Mouse (Mus musculus): ENCODE results near the gene Syap1. TPM values are rescaled to one million over a fixed set of nuclear protein-coding genes. Genes with fewer than 3 reads are reported as not detected.
A peak's percentile ranks its signal among the peaks of the same experiment; 100 is the strongest.
"Not testable (repeated sequence)": the region's sequence is repeated elsewhere in the genome, so short reads cannot be mapped to it uniquely, and the experiment has no call there.

Syap1 gene
- polyA plus RNA-seq (2016; fragmentation: Nextera tagmentation; extraction: Ambion mirVana), result 27.1 and 27.9 TPM in 2 replicates

DNA sequence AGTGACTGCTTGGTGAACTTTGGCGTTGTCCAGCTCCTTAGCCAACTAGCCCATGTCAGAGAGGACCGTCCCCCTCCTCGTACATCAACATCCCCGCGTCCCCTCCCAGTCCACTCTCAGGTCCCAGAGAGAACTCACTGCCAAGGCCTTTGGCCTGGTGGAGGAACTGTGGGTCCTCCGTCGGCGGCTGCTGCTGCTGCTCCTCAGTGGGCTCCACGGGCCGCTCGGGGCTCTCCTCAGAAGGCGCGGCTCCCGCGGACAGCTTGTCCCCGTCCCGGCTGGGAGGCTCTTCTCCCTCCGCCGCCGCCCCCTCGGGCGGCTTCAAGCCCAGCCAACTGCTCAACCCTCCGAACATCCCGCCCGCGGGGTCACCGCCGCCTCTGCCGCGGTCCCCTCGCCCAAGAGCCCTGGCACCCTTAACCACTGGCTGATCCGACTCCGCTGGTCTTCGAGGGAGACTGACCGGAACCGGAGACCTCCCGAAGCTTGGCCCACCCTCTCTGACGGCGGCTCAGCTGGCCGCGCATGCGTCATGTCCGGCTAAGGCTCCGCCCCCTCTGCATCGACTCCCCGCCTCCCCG is at the start of gene Syap1:
Gene Syap1 (minus strand): TSS at position 517 of the 581 bp plus-strand sequence.
- WGBS, result 11% methylated on average over 32 of the region's 47 CpGs
- Histone ChIP-seq H3K36me3 (replicated peaks) (no peaks in the 10 kb centered on the region), H3K4me2 (peak within 1 kb of the TSS; percentile 58), H3K27me3 (no peaks in the 10 kb centered on the region), H3K4me1 (peaks cover 10% of the 10 kb centered on the region), H3K9me3 (no peaks in the 10 kb centered on the region), H3K4me3 (replicated peaks) (peak within 1 kb of the TSS; percentile 66), H3K27ac (0 out of 2 replicates have a peak within 1 kb of the TSS, but pooled peaks have one; percentile 19), H3K9ac (peak within 1 kb of the TSS; percentile 72)
- ATAC-seq (ENCODE audit: low FRiP score), result peak; percentile 97

DNA sequence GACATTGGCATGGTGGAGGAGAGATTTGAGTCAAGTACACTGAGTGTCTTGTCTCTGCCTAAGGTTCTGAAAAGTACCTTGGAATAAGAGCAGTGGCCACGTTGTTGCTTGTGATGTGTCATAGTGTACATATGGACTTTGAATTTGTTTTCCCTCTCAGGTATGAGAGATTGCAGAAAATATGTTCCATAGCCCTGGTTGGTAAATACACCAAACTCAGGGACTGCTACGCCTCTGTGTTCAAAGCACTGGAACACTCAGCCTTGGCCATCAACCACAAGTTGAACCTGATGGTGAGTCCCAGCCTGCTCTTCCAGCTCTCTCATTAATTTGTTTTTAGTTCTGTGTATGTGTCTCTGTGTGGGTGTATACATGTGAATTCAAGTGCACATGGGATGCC is 43.2 kb upstream of the Syap1 start:
- no peak overlapping the region for H3K4me3 ChIP-seq (replicated peaks)
- no peak for ATAC-seq (ENCODE audit: low FRiP score)
- no peaks in the 10 kb centered on the region for H3K4me1 ChIP-seq
- no peaks in the 10 kb centered on the region for H3K9me3 ChIP-seq
- H3K9ac ChIP-seq, result no peak overlapping the region
- H3K4me2 ChIP-seq, result no peak overlapping the region
- H3K27me3 ChIP-seq, result no peaks in the 10 kb centered on the region
- peaks cover 15% of the 10 kb centered on the region for H3K36me3 ChIP-seq (replicated peaks)
- H3K27ac ChIP-seq, result no peak overlapping the region
- WGBS, result 93% methylated on average over 2 of the region's 2 CpGs

DNA sequence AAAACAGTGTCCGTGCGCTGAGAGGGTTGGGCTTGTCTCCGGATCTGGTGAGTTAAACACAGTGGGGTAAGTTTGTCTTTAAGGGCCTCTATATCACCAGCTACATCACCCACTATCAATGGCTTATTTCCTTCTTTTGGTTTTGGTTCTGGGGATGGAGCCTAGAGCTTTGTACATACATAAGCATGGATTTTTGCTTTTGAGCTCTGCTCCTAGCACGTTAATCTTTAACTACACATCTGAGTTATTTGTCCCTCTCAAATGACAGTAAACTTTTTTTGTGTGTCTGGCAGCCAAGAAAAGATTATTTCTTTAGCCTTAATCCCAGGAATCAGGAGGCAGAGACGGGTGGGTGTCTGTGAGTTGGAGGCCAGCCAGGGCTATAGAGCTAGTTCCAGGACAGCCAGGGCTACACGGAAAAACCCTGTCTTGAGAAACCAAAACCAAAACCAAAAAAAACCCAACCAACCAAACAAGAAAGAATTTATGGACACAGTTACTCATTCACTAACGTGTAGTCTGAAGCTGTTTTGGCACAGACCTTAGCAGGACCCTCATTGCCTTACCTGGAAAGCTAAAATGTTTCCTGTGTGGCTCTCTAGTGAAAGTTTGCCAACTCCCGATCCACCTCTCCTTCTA is 33.4 kb upstream of the Syap1 start:
- Histone ChIP-seq H3K27me3 (0 out of 2 replicates have a peak, but pooled peaks cover 2% of the 10 kb centered on the region), H3K4me2 (no peak overlapping the region), H3K9ac (no peak overlapping the region), H3K4me1 (no peaks in the 10 kb centered on the region), H3K36me3 (replicated peaks) (no peaks in the 10 kb centered on the region; the same call in none of the 2 replicates), H3K4me3 (replicated peaks) (no peak overlapping the region), H3K27ac (no peak overlapping the region), H3K9me3 (no peaks in the 10 kb centered on the region)
- WGBS, result 91% methylated on average over 8 of the region's 8 CpGs
- ATAC-seq (ENCODE audit: low FRiP score), result no peak

DNA sequence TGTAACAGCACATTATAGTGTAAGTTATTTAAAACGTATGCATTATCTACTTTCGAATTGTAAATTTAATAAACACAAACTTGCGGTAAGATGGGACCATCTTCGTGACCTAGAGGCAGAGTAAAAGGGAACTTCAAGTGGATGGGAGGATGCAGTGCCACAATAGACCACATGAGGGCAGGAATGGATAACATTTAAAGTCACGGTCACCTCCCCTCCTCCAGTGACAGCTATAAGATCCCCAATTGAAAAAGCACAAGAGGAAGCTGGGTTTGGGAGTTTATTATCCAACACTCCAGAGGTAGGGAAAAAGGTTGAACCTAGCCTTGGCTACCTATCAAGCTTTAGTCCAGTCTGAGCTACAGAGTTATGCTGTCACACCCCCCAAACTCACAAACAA is 27.4 kb upstream of the Syap1 start:
- WGBS, result 33% methylated on average over 5 of the region's 5 CpGs
- no peaks in the 10 kb centered on the region; the same call in 1 of the 2 replicates for H3K27me3 ChIP-seq
- ATAC-seq (ENCODE audit: low FRiP score), result 0 out of 2 replicates have a peak, but pooled peaks have one; percentile 27

DNA sequence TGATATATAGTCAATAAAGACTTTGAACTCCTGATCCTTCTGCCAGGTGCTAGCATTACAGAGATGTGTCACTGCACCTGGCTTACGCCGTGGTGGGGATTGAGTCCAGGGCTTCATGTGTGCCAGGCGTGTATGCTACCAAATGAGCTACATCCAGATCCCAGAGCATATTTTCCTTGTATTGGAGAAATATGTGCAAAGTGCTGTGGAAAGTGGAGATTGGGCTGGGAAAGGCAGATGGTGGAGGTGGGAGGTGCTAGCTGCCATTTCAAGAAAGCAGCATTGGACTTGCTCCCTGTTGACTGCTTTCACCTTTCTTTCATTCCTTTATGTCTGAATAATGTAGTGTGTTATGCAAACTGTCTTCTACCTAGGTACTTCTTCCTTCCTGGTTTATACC is 25.4 kb upstream of the Syap1 start:
- H3K27ac ChIP-seq, result no peak overlapping the region
- ATAC-seq (ENCODE audit: low FRiP score), result no peak
- H3K27me3 ChIP-seq, result no peaks in the 10 kb centered on the region; the same call in 1 of the 2 replicates
- 96% methylated on average over 3 of the region's 3 CpGs for WGBS
- H3K9me3 ChIP-seq, result no peaks in the 10 kb centered on the region
- no peak overlapping the region for H3K9ac ChIP-seq
- no peak overlapping the region for H3K4me3 ChIP-seq (replicated peaks)
- no peak overlapping the region for H3K4me2 ChIP-seq
- H3K36me3 ChIP-seq (replicated peaks), result peaks cover 8% of the 10 kb centered on the region
- no peaks in the 10 kb centered on the region for H3K4me1 ChIP-seq

More for the DNA sequence above, 27.4 kb upstream of the Syap1 start:
- no peak overlapping the region for H3K27ac ChIP-seq
- no peak overlapping the region for H3K4me2 ChIP-seq
- H3K4me3 ChIP-seq (replicated peaks), result no peak overlapping the region
- no peaks in the 10 kb centered on the region for H3K4me1 ChIP-seq
- H3K9ac ChIP-seq, result no peak overlapping the region
- H3K9me3 ChIP-seq, result no peaks in the 10 kb centered on the region
- H3K36me3 ChIP-seq (replicated peaks), result peaks cover 4% of the 10 kb centered on the region

DNA sequence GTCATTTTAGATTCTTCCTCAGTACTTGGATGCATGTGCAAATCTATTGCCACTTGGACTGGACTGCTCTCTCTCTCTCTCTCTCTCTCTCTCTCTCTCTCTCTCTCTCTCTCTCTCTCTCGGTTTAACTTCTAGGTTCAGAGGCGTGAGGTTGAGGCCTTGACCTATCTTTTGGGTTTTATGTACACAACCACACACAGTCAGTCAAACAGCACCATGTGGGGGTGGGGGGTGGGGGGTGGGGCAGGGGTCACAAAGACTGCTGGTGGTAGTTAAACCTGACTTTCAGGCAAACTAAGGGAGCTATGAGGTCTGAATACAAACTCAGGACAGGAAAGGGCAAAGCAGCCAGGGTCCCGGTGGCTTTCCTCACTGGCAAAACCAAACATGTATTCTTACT is 19.3 kb upstream of the Syap1 start:
- H3K27me3 ChIP-seq, result peaks cover 6% of the 10 kb centered on the region; the same call in 1 of the 2 replicates
- peaks cover 8% of the 10 kb centered on the region for H3K36me3 ChIP-seq (replicated peaks)
- no peak overlapping the region for H3K9ac ChIP-seq
- no peaks in the 10 kb centered on the region for H3K4me1 ChIP-seq
- no peak overlapping the region for H3K4me2 ChIP-seq
- WGBS, result 80% methylated on average over 3 of the region's 3 CpGs
- H3K27ac ChIP-seq, result no peak overlapping the region
- no peak for ATAC-seq (ENCODE audit: low FRiP score)
- H3K4me3 ChIP-seq (replicated peaks), result no peak overlapping the region
- H3K9me3 ChIP-seq, result no peaks in the 10 kb centered on the region

DNA sequence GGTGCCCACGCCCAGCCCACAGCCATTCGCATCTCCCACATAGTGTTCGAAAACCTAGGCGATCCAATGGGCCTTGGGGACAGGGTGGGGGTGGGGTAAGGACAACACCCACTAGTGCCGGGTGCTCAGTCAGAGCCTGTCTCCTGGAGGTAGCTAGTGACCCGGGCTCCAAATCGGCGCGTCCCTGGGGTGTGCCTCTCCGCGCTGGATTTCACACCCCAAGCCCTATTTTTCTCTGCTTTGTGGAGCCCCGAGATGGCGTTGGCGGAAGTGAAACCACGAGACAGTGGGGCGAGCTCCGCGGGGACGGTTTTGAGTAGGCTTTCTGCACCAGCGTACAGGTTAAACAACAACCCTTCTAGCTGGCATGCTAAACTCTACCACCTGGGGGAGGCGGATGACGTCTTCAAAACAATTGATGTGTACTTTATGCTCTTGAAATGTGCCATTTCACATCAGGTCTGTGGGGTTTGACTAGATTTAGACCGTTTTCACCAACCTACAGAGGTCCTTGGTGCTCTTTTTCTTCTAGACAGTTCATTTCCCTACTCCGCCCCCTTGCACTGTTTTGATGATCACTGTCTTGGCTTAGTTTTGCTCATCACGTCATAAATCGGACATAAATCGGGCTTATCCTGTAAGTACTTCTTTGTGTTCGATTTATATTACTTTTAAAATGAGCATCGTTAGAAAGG is 13.9 kb upstream of the Syap1 start:
- Histone ChIP-seq H3K27me3 (peaks cover 8% of the 10 kb centered on the region; the same call in 1 of the 2 replicates), H3K9ac (peak overlapping the region; percentile 67), H3K4me3 (replicated peaks) (peak overlapping the region; percentile 54), H3K4me1 (no peaks in the 10 kb centered on the region), H3K36me3 (replicated peaks) (no peaks in the 10 kb centered on the region), H3K9me3 (no peaks in the 10 kb centered on the region), H3K4me2 (peak overlapping the region; percentile 59), H3K27ac (peak overlapping the region; percentile 70)
- peak; percentile 74 for ATAC-seq (ENCODE audit: low FRiP score)
- WGBS, result 28% methylated on average over 28 of the region's 29 CpGs

DNA sequence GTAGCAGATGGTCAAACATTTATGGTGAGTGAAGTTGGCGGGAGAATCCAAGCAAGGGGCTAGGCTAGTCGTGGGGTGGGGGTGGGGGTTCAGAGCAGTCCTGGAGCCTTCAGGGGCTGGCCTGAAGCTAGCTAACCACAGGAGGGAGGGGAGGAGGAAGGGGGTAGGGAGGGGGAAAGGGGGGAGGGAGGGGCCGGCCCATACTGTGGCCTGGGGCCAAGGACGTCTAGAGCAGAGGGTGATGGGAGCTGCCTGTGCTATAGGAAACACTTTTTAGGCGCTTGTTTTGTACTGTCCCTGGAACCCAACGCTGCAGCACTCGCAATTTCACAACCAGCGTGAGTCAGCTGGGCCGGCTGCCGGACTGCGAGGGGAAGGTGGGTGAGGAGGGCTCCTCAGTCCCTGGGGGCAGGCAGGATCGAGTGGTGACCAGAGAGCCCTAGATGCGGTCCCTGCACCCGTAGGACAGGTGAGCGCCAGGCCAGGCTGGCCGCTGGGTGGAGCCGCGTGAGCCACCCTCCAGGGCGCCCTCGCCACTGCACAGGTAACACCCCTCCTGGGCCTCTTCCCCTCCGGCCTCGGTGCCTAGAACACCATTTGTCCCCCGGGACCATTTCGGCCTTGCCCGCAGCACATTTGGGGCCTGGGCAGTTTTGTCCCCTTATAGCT is 13.3 kb upstream of the Syap1 start:
- Histone ChIP-seq H3K4me3 (replicated peaks) (peak overlapping the region; percentile 54), H3K9me3 (no peaks in the 10 kb centered on the region), H3K4me2 (peak overlapping the region; percentile 59), H3K27ac (peak overlapping the region; percentile 70), H3K9ac (peak overlapping the region; percentile 67), H3K27me3 (peaks cover 8% of the 10 kb centered on the region; the same call in 1 of the 2 replicates), H3K36me3 (replicated peaks) (no peaks in the 10 kb centered on the region), H3K4me1 (no peaks in the 10 kb centered on the region)
- peak; percentile 87 for ATAC-seq (ENCODE audit: low FRiP score)
- 15% methylated on average over 15 of the region's 25 CpGs for WGBS

DNA sequence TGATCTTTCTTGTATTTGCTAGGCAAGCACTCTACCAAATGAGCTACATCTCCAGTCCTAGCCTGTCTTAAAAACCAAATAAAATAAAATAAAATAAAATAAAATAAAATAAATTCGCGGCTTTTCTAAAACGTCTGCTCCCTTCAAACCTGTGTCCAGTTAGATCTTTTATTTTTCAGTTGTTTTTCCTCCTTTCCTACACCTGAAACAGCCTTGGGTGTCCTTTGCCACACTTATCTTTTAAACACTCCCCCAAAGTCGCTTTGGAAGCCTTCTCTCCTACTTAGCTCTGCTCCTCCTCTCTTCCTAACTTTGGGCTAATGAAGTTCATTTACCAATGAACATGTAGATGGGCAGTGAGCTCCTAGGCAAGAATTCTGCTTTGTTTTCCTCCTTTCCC is 12.7 kb upstream of the Syap1 start, which contains the start of gene Ctps2:
Gene Ctps2 (plus strand): TSS at position 301 of the 400 bp plus-strand sequence.
- peaks cover 8% of the 10 kb centered on the region; the same call in 1 of the 2 replicates for H3K27me3 ChIP-seq
- peak within 1 kb of the TSS; percentile 67 for H3K9ac ChIP-seq
- H3K4me2 ChIP-seq, result peak within 1 kb of the TSS; percentile 59
- WGBS, result 26% methylated on average over 4 of the region's 4 CpGs
- no peaks in the 10 kb centered on the region for H3K4me1 ChIP-seq
- no peak for ATAC-seq (ENCODE audit: low FRiP score)
- H3K9me3 ChIP-seq, result no peaks in the 10 kb centered on the region
- peak within 1 kb of the TSS; percentile 54 for H3K4me3 ChIP-seq (replicated peaks)
- peak within 1 kb of the TSS; percentile 70 for H3K27ac ChIP-seq
- H3K36me3 ChIP-seq (replicated peaks), result no peaks in the 10 kb centered on the region

DNA sequence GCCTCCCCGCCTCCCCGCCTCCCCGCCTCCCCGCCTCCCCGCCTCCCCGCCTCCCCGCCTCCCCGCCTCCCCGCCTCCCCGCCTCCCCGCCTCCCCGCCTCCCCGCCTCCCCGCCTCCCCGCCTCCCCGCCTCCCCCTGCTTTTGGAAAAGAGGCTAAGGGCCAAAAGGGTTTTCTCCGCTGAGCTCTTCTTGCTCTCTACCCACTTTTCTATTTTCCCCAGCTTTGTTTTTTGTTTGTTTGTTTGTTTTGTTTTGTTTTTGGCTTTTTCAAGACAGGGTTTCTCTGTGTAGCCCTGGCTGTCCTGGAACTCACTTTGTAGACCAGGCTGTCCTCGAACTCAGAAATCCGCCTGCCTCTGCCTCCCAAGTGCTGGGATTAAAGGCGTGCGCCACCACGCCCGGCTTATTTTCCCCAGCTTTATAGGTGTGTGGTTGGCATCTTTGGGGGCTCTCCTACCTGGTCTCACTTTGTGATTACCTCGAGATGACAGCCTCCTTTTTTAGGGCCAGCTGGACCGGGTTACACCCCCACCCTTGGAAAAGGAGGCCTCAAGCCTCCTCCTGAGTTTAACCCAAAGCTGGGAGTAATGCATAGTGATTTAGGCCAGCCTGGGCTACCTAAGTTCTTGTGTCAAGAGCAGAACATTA is 452 bp upstream of the Syap1 start:
- peak; percentile 69 for ATAC-seq (ENCODE audit: low FRiP score)
- H3K9ac ChIP-seq; H3K9me3 ChIP-seq; H3K27me3 ChIP-seq; H3K4me3 ChIP-seq (replicated peaks); H3K27ac ChIP-seq; H3K36me3 ChIP-seq (replicated peaks): not testable (repeated sequence)
- H3K4me1 ChIP-seq, result peaks cover 10% of the 10 kb centered on the region
- WGBS, result 82% methylated on average over 9 of the region's 25 CpGs
- peak overlapping the region; percentile 13; the same call in 1 of the 2 replicates for H3K4me2 ChIP-seq

DNA sequence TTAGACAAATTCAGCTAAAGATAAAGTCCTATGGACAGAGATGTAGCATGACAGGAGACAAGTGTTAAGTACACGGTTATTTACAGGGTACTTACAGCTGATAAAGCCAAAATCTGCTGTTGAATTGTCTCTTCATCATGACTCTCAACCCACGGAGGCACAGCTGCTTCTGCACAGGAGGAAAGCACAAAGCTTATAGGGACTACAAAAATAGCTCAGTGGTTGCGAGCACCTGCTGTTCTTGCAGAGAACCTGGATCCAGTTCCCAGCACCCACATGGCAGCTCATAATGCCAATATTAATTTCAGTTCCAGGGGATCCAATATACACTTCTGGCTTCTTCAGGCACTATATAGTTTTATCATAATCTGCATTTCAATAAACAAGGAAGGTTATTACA is 10.0 kb downstream of the Syap1 start:
- WGBS, result 84% methylated on average over 3 of the region's 3 CpGs
- Histone ChIP-seq H3K4me2 (no peak overlapping the region), H3K36me3 (replicated peaks) (peaks cover 13% of the 10 kb centered on the region), H3K4me1 (no peaks in the 10 kb centered on the region), H3K9me3 (no peaks in the 10 kb centered on the region), H3K4me3 (replicated peaks) (no peak overlapping the region), H3K9ac (no peak overlapping the region), H3K27ac (no peak overlapping the region), H3K27me3 (no peaks in the 10 kb centered on the region)
- ATAC-seq (ENCODE audit: low FRiP score), result no peak
